Mouse (Mus musculus): ENCODE results near the gene Epb41l4b. TPM values are rescaled to one million over a fixed set of nuclear protein-coding genes. Genes with fewer than 3 reads are reported as not detected.

Epb41l4b gene
- 2.1 and 2.3 TPM in 2 replicates for polyA plus RNA-seq (2014; fragmentation: Nextera tagmentation; extraction: Ambion mirVana)

DNA sequence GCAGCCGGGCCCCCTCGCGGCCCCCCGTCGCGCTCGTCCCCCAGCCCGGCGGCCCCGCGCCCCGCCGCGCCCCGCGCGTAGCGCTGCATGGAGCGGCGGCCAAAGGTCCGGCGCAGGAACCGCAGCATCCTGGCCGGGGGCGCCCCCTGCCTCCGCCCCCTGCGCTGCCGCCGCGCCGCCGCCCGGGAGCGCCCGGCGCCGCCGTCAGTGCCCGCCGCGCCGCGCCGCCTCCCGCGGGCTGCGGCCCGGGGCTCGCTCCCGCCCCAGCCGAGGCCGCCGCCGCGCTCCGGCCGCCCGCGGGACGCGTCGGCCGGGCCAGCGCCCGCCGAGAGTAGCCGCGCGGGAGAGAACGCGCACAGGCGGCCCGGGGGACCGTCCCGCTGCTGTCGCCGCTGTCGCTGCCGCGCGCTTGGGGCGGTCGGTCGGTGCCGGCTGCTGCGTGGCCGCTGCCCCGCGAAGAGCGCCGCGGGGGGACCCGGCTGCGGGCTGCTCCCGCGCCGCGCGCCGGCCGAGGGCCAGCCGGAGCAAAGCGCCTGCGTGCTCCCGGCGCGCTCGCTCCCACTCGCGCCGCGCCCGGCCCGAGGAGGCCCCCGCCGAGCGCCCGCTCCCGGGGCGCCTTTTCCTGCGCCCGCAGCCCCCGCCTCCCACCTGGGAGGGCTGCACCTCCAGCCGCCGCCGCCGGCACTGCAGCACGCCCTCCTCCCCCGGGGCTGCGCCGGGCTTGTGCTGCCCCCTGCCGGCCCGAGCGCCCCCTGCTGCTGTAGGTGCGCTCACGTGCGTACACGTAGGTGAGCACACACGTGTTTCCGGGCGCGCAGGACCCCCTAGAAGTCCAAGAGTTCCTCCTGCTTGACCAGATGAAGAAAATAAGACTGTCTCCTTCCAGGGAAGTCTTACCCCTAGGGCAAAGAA, at the start of gene Epb41l4b:
TSS of gene Epb41l4b (minus strand) at position 412 of the 912 bp plus-strand sequence.
- peak within 1 kb of the TSS; percentile 55 for H3K9ac ChIP-seq (ENCODE audit: low read depth, low read length)
- peaks cover 3% of the 10 kb centered on the region; the same call in 1 of the 2 replicates for H3K4me1 ChIP-seq (replicated peaks; ENCODE audit: control insufficient read depth, insufficient read depth, low read length)
- peak; percentile 86 for ATAC-seq (replicated peaks; ENCODE audit: low FRiP score)
- WGBS, result under 1% methylated on average over 103 of the region's 142 CpGs
- peak within 1 kb of the TSS; percentile 90 for H3K4me2 ChIP-seq
- peak within 1 kb of the TSS; percentile 70 for H3K4me3 ChIP-seq (ENCODE audit: low read depth, low read length)
- H3K27ac ChIP-seq (ENCODE audit: low read depth, low read length), result no peak within 1 kb of the TSS
- peak; percentile 81 for DNase-seq (ENCODE audit: low spot score)
- H3K27me3 ChIP-seq (replicated peaks; ENCODE audit: control insufficient read depth, insufficient read depth, low read length), result peaks cover 52% of the 10 kb centered on the region
- no peaks in the 10 kb centered on the region for H3K36me3 ChIP-seq (ENCODE audit: control insufficient read depth, insufficient read depth, low read length)
- H3K9me3 ChIP-seq (ENCODE audit: control insufficient read depth, low read length), result no peaks in the 10 kb centered on the region

- H3K9me3 ChIP-seq (ENCODE audit: control insufficient read depth, low read length), result no peaks in the 10 kb centered on the region
- ATAC-seq (replicated peaks; ENCODE audit: low FRiP score) (no peak), DNase-seq (ENCODE audit: low spot score) (no peak)
- WGBS, result 73% methylated on average over 9 of the region's 9 CpGs
- H3K27me3 ChIP-seq (replicated peaks; ENCODE audit: control insufficient read depth, insufficient read depth, low read length), result no peaks in the 10 kb centered on the region
- H3K4me1 ChIP-seq (replicated peaks; ENCODE audit: control insufficient read depth, insufficient read depth, low read length), result no peaks in the 10 kb centered on the region
- H3K4me3 ChIP-seq (ENCODE audit: low read depth, low read length), result no peak overlapping the region
- no peak overlapping the region for H3K4me2 ChIP-seq
- no peak overlapping the region for H3K9ac ChIP-seq (ENCODE audit: low read depth, low read length)
- H3K27ac ChIP-seq (ENCODE audit: low read depth, low read length), result no peak overlapping the region
- H3K36me3 ChIP-seq (ENCODE audit: control insufficient read depth, insufficient read depth, low read length), result no peaks in the 10 kb centered on the region
These were observed 48.5 kb upstream of the Epb41l4b start for GRCm38 (mm10) chr4:57191543-57192283.

DNA sequence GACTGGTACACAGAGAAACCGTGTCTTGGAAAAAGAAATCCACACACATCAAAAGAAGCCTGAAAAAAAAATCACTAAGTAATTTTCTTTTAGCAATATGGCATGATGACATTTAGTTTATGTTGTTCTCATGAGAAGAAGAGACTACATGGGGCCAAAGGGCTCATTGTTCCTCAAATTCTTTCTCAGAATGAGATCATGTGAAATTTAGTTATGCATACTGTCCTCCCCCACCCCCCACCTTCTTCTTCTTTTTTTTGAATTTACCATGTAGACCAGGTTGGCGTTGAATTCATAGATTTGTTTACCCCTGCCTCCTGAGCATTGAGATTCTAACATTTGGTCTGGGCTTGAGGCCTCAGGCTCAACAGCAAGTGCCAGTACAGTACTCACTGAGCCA, 46.6 kb upstream of the Epb41l4b start:
- no peaks in the 10 kb centered on the region for H3K36me3 ChIP-seq (ENCODE audit: control insufficient read depth, insufficient read depth, low read length)
- ATAC-seq (replicated peaks; ENCODE audit: low FRiP score) (no peak), DNase-seq (ENCODE audit: low spot score) (no peak)
- no peak overlapping the region for H3K27ac ChIP-seq (ENCODE audit: low read depth, low read length)
- H3K4me1 ChIP-seq (replicated peaks; ENCODE audit: control insufficient read depth, insufficient read depth, low read length), result no peaks in the 10 kb centered on the region; the same call in 1 of the 2 replicates
- no peak overlapping the region for H3K4me3 ChIP-seq (ENCODE audit: low read depth, low read length)
- no peak overlapping the region for H3K9ac ChIP-seq (ENCODE audit: low read depth, low read length)
- 75% methylated on average over 2 of the region's 2 CpGs for WGBS
- H3K4me2 ChIP-seq, result no peak overlapping the region
- H3K27me3 ChIP-seq (replicated peaks; ENCODE audit: control insufficient read depth, insufficient read depth, low read length), result no peaks in the 10 kb centered on the region
- no peaks in the 10 kb centered on the region for H3K9me3 ChIP-seq (ENCODE audit: control insufficient read depth, low read length)

DNA sequence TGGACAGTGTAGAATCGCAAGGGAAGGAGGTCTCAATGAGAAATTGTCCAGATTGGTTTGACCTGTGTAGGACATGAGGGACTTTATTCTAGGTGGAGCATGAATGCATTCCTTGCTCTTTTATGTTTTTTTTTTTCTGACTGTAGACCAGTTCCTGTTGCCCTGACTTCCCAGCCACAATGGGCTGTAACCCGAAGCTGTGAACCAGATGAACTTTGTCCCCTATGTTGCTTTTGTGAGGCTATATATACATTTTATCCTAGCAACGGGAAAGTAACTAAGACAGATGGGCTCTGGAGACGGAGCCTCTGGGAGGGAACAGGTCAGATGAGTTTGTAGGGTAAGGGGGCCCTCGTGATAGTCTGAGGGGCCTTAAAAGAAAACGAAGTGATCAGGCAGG, 42.8 kb upstream of the Epb41l4b start:
- H3K4me3 ChIP-seq (ENCODE audit: low read depth, low read length), result no peak overlapping the region
- no peak overlapping the region for H3K9ac ChIP-seq (ENCODE audit: low read depth, low read length)
- no peak for DNase-seq (ENCODE audit: low spot score)
- H3K36me3 ChIP-seq (ENCODE audit: control insufficient read depth, insufficient read depth, low read length), result no peaks in the 10 kb centered on the region
- H3K27ac ChIP-seq (ENCODE audit: low read depth, low read length), result no peak overlapping the region
- 34% methylated on average over 6 of the region's 6 CpGs for WGBS
- no peaks in the 10 kb centered on the region for H3K9me3 ChIP-seq (ENCODE audit: control insufficient read depth, low read length)
- no peaks in the 10 kb centered on the region for H3K27me3 ChIP-seq (replicated peaks; ENCODE audit: control insufficient read depth, insufficient read depth, low read length)
- no peak for ATAC-seq (replicated peaks; ENCODE audit: low FRiP score)
- H3K4me1 ChIP-seq (replicated peaks; ENCODE audit: control insufficient read depth, insufficient read depth, low read length), result no peaks in the 10 kb centered on the region; the same call in 1 of the 2 replicates
- H3K4me2 ChIP-seq, result no peak overlapping the region

DNA sequence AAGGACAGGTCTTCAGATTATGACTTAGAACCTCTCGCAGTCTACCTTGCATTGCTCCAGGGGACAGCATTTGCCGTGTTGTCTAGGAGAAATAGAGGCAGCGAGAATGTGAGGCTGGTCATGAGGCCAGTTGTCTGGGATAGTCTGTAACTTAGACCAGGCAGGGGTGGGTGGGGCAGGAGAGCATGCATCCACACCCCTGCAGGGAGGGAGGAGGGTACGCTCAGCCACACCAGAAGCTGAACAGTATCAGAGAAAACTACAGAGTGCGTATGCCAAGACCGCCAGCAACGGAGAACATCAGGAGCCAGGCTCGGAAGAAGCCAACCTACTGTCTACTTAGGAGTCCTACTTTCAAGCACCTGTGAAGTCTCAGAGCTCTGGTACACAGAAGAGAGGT, 42.2 kb upstream of the Epb41l4b start:
- 83% methylated on average over 8 of the region's 8 CpGs for WGBS
- Histone ChIP-seq H3K9me3 (ENCODE audit: control insufficient read depth, low read length) (no peaks in the 10 kb centered on the region), H3K4me1 (replicated peaks; ENCODE audit: control insufficient read depth, insufficient read depth, low read length) (no peaks in the 10 kb centered on the region; the same call in 1 of the 2 replicates), H3K27ac (ENCODE audit: low read depth, low read length) (no peak overlapping the region), H3K27me3 (replicated peaks; ENCODE audit: control insufficient read depth, insufficient read depth, low read length) (no peaks in the 10 kb centered on the region), H3K4me2 (no peak overlapping the region), H3K36me3 (ENCODE audit: control insufficient read depth, insufficient read depth, low read length) (no peaks in the 10 kb centered on the region), H3K4me3 (ENCODE audit: low read depth, low read length) (no peak overlapping the region), H3K9ac (ENCODE audit: low read depth, low read length) (no peak overlapping the region)
- no peak for DNase-seq (ENCODE audit: low spot score)
- ATAC-seq (replicated peaks; ENCODE audit: low FRiP score), result no peak

DNA sequence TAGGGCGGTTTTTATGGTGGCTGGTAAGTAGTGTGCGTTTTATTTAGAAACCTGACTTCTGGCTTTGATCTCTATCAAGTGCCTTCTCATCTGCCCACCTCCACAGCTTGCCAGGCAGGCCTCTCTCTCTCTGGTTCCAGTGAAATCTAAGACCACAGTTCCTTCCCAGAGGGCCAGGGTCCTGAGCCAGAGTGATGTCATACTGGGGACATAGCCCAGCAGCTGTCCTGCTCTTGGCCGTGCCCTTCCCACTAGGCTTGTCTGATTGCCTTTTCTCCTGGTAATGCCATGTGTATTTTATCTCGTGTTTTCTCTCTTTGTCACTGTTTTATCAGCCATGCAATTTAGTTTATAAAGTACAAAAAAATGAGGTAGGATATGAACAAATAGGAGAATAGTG, 40.3 kb upstream of the Epb41l4b start:
- H3K4me2 ChIP-seq, result no peak overlapping the region
- ATAC-seq (replicated peaks; ENCODE audit: low FRiP score) (no peak), DNase-seq (ENCODE audit: low spot score) (no peak)
- H3K4me3 ChIP-seq (ENCODE audit: low read depth, low read length), result no peak overlapping the region
- no peak overlapping the region for H3K27ac ChIP-seq (ENCODE audit: low read depth, low read length)
- WGBS, result 66% methylated on average over 4 of the region's 4 CpGs
- H3K9ac ChIP-seq (ENCODE audit: low read depth, low read length), result no peak overlapping the region
- no peaks in the 10 kb centered on the region for H3K27me3 ChIP-seq (replicated peaks; ENCODE audit: control insufficient read depth, insufficient read depth, low read length)
- H3K9me3 ChIP-seq (ENCODE audit: control insufficient read depth, low read length), result no peaks in the 10 kb centered on the region
- no peaks in the 10 kb centered on the region for H3K36me3 ChIP-seq (ENCODE audit: control insufficient read depth, insufficient read depth, low read length)
- H3K4me1 ChIP-seq (replicated peaks; ENCODE audit: control insufficient read depth, insufficient read depth, low read length), result no peaks in the 10 kb centered on the region; the same call in 1 of the 2 replicates

DNA sequence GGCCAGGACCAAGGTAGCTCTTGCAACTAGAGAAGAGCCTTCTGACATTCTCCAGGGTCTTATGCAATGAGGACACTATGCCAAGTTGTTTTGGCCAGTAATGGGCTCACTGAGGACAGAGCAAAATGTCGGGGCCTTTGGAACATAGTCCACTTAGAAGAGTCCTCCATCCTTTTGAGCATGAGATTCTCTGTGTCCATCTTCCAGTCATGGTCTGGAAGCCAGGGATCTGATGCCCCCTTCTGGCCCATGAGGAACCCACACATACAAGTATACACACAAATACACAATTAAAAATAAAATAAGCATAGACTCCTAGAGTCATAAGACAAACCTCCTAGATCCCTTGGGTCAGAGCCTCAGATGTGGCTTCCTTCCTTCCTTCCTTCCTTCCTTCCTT, 38.3 kb upstream of the Epb41l4b start:
- no peak overlapping the region for H3K27ac ChIP-seq (ENCODE audit: low read depth, low read length)
- H3K4me2 ChIP-seq, result no peak overlapping the region
- H3K9ac ChIP-seq (ENCODE audit: low read depth, low read length), result no peak overlapping the region
- no peak for ATAC-seq (replicated peaks; ENCODE audit: low FRiP score)
- H3K4me3 ChIP-seq (ENCODE audit: low read depth, low read length), result no peak overlapping the region
- DNase-seq (ENCODE audit: low spot score), result no peak
- H3K4me1 ChIP-seq (replicated peaks; ENCODE audit: control insufficient read depth, insufficient read depth, low read length), result no peaks in the 10 kb centered on the region; the same call in 1 of the 2 replicates
- 63% methylated on average over 1 of the region's 1 CpGs for WGBS
- no peaks in the 10 kb centered on the region for H3K9me3 ChIP-seq (ENCODE audit: control insufficient read depth, low read length)
- no peaks in the 10 kb centered on the region for H3K27me3 ChIP-seq (replicated peaks; ENCODE audit: control insufficient read depth, insufficient read depth, low read length)
- no peaks in the 10 kb centered on the region for H3K36me3 ChIP-seq (ENCODE audit: control insufficient read depth, insufficient read depth, low read length)

- no peak for DNase-seq (ENCODE audit: low spot score)
- no peak overlapping the region for H3K27ac ChIP-seq (ENCODE audit: low read depth, low read length)
- H3K9ac ChIP-seq (ENCODE audit: low read depth, low read length), result no peak overlapping the region
- no peaks in the 10 kb centered on the region for H3K36me3 ChIP-seq (ENCODE audit: control insufficient read depth, insufficient read depth, low read length)
- H3K4me2 ChIP-seq, result no peak overlapping the region
- WGBS, result 67% methylated on average over 4 of the region's 4 CpGs
- H3K4me1 ChIP-seq (replicated peaks; ENCODE audit: control insufficient read depth, insufficient read depth, low read length), result no peaks in the 10 kb centered on the region
- H3K9me3 ChIP-seq (ENCODE audit: control insufficient read depth, low read length), result no peaks in the 10 kb centered on the region
- no peak for ATAC-seq (replicated peaks; ENCODE audit: low FRiP score)
- H3K4me3 ChIP-seq (ENCODE audit: low read depth, low read length), result no peak overlapping the region
- H3K27me3 ChIP-seq (replicated peaks; ENCODE audit: control insufficient read depth, insufficient read depth, low read length), result 0 out of 2 replicates have a peak, but pooled peaks cover 2% of the 10 kb centered on the region
These were observed 35.6 kb upstream of the Epb41l4b start for GRCm38 (mm10) chr4:57178881-57179280.

All from liver, embryonic 11.5 days (tissue).